Mouse (Mus musculus) bone marrow, adult 2 months (tissue): ENCODE data around the gene Ang6.
"Not testable (repeated sequence)": the region's sequence is repeated elsewhere in the genome, so short reads cannot be mapped to it uniquely, and the experiment has no call there.

Source experiments
- CTCF ChIP-seq: fragments of 200-500 bp; IDR thresholded peaks from 2 replicates; pipeline ENCODE4 v1.5.1; 2011; ENCODE audit warnings: low read length, control low read depth; ENCODE audit not compliant: control insufficient read depth, insufficient read depth
- POLR2A ChIP-seq: fragments of 200-500 bp; IDR thresholded peaks from 2 replicates; pipeline ENCODE4 v1.6.1; 2011; ENCODE audit warnings: low read depth, mild to moderate bottlenecking, control low read depth, low read length, borderline replicate concordance; ENCODE audit not compliant: control insufficient read depth

DNA sequence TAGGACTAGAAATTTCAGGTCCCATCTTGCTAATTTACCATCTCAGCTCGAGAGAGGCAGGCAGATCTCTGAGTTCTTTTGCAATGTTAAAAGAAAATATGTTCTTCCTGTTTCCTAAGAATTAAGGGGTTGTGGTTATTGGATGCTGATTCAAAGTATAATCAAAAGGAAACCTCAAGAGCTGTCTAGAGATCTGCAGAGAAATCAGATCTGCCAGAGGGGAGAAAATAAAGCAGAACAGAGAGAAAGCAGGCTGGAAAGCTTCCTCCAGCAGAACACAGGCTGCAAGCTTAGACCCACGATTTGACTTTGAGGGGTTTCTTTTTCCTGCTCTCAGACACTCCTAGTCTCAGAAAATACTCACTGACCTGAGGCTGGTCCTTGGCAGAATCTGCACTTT lies 7.6 kb upstream of the Ang6 start:
- not testable (repeated sequence) for TF ChIP-seq CTCF, POLR2A
